Comparison of ENCODE assay signal across 9 mouse cellular contexts in the genomic region with DNA sequence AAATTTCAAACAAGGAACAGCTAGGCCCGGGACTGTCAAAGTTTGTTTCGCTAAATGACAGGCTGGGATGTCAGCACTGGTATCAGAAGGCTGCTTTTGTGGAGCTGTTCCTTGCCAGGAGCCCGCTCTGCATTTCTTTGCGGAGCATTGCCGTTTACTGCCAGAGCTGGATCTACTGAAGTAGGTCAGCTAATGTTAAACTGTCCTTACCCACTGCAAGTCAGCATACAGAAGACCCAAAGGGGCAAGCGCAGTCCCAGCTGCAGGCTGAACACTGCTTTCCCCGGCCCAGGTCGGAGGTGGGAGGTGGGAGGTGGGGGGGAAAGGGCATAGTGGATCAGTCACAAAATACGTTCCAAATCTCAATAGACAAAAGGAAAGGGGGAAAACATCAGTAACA.
DNase-seq lines count a peak whose midpoint lies in the region; ATAC-seq and TF ChIP-seq lines count a peak whose summit lies in the region.
"Had no signal": no experiment of that assay in that cellular context is flagged by ENCODE, and none has a peak within 500 bp of the region (broad histone marks: within the 10 kb centered on the region; RNA-seq: fewer than 3 reads in every experiment).

No protein-coding gene starts in this region.

- H3K9me3 ChIP-seq in kidney, postnatal 0 days (replicated peaks; ENCODE audit: low read length): no peaks in the 10 kb centered on the region
- H3K9me3 ChIP-seq in embryonic facial prominence, embryonic 15.5 days (replicated peaks): no peaks in the 10 kb centered on the region
- no peaks in the 10 kb centered on the region for H3K9me3 ChIP-seq in hindbrain, embryonic 14.5 days (ENCODE audit: control insufficient read depth, low read length)
- no peaks in the 10 kb centered on the region for H3K9me3 ChIP-seq in midbrain, embryonic 15.5 days

- ATAC-seq in kidney, postnatal 0 days (replicated peaks; ENCODE audit: low FRiP score, low read depth): no peak
- ATAC-seq in embryonic facial prominence, embryonic 15.5 days (ENCODE audit: insufficient number of reproducible peaks, low FRiP score, low TSS enrichment, low read depth): no peak
- ATAC-seq in hindbrain, embryonic 14.5 days (ENCODE audit: low FRiP score): no peak
- 0 out of 2 replicates have a peak, but pooled peaks have one; percentile 7 for ATAC-seq in midbrain, embryonic 15.5 days (replicated peaks)

- no peak for TF ChIP-seq CTCF in kidney, postnatal 0 days (IDR thresholded peaks at IDR 0.05; ENCODE audit: low read depth)

- no peaks in the 10 kb centered on the region for H3K4me1 ChIP-seq in kidney, postnatal 0 days (replicated peaks; ENCODE audit: insufficient read depth, low read length)
- H3K4me1 ChIP-seq in embryonic facial prominence, embryonic 15.5 days: peaks cover 16% of the 10 kb centered on the region
- H3K4me1 ChIP-seq in hindbrain, embryonic 14.5 days (replicated peaks; ENCODE audit: control insufficient read depth, insufficient read depth, low read length): peaks cover 22% of the 10 kb centered on the region
- peaks cover 34% of the 10 kb centered on the region for H3K4me1 ChIP-seq in midbrain, embryonic 15.5 days

- peak overlapping the region; percentile 34; the same call in 1 of the 2 replicates for H3K4me3 ChIP-seq in kidney, postnatal 0 days (replicated peaks; ENCODE audit: low read depth, low read length)
- no peak overlapping the region for H3K4me3 ChIP-seq in embryonic facial prominence, embryonic 15.5 days (replicated peaks)
- peak overlapping the region; percentile 34 for H3K4me3 ChIP-seq in hindbrain, embryonic 14.5 days (replicated peaks; ENCODE audit: low read length)
- peak overlapping the region; percentile 30 for H3K4me3 ChIP-seq in midbrain, embryonic 15.5 days

- DNase-seq in kidney, postnatal 0 days (ENCODE audit: low spot score): no peak
- no peak for DNase-seq in kidney, postnatal 14 days
- DNase-seq in hindbrain, embryonic 14.5 days (ENCODE audit: low spot score): no peak
- no peak for DNase-seq in cerebellum, adult 9-10 months
- no peak for DNase-seq in thymus, postnatal 36 days
- DNase-seq in adipocyte (ENCODE audit: low spot score): no peak
- DNase-seq: gastrocnemius, postnatal 36 days had no signal

- no peaks in the 10 kb centered on the region for H3K36me3 ChIP-seq in kidney, postnatal 0 days (ENCODE audit: insufficient read depth, low read length)
- peaks cover 14% of the 10 kb centered on the region; the same call in 1 of the 2 replicates for H3K36me3 ChIP-seq in embryonic facial prominence, embryonic 15.5 days
- H3K36me3 ChIP-seq in hindbrain, embryonic 14.5 days (replicated peaks; ENCODE audit: control insufficient read depth, insufficient read depth): peaks cover 9% of the 10 kb centered on the region
- no peaks in the 10 kb centered on the region for H3K36me3 ChIP-seq in midbrain, embryonic 15.5 days (replicated peaks)

- H3K27ac ChIP-seq in kidney, postnatal 0 days: no peak overlapping the region
- no peak overlapping the region for H3K27ac ChIP-seq in embryonic facial prominence, embryonic 15.5 days (replicated peaks)
- H3K27ac ChIP-seq in hindbrain, embryonic 14.5 days: no peak overlapping the region; the same call in 1 of the 2 replicates
- H3K27ac ChIP-seq in midbrain, embryonic 15.5 days: no peak overlapping the region

- H3K9ac ChIP-seq in kidney, postnatal 0 days (ENCODE audit: low read depth, low read length): no peak overlapping the region
- no peak overlapping the region for H3K9ac ChIP-seq in embryonic facial prominence, embryonic 15.5 days
- 0 out of 2 replicates have a peak overlapping the region, but pooled peaks have one; percentile 29 for H3K9ac ChIP-seq in hindbrain, embryonic 14.5 days
- H3K9ac ChIP-seq in midbrain, embryonic 15.5 days: no peak overlapping the region

- peak overlapping the region; percentile 68 for H3K4me2 ChIP-seq in kidney, postnatal 0 days (ENCODE audit: low read length)
- H3K4me2 ChIP-seq in embryonic facial prominence, embryonic 15.5 days (replicated peaks): peak overlapping the region; percentile 57; the same call in 1 of the 2 replicates
- peak overlapping the region; percentile 79 for H3K4me2 ChIP-seq in hindbrain, embryonic 14.5 days (replicated peaks)
- H3K4me2 ChIP-seq in midbrain, embryonic 15.5 days: peak overlapping the region; percentile 64

- H3K27me3 ChIP-seq in kidney, postnatal 0 days (ENCODE audit: insufficient read depth, low read length): no peaks in the 10 kb centered on the region
- no peaks in the 10 kb centered on the region for H3K27me3 ChIP-seq in embryonic facial prominence, embryonic 15.5 days
- peaks cover 10% of the 10 kb centered on the region; the same call in 1 of the 2 replicates for H3K27me3 ChIP-seq in hindbrain, embryonic 14.5 days (ENCODE audit: control insufficient read depth, insufficient read depth, low read length)
- H3K27me3 ChIP-seq in midbrain, embryonic 15.5 days (replicated peaks): peaks cover 10% of the 10 kb centered on the region; the same call in 1 of the 2 replicates

- WGBS in kidney, postnatal 0 days: 28% methylated on average over 9 of the region's 9 CpGs
- WGBS in embryonic facial prominence, embryonic 15.5 days: 32% methylated on average over 9 of the region's 9 CpGs
- 9% methylated on average over 9 of the region's 9 CpGs for WGBS in hindbrain, embryonic 14.5 days
- 6% methylated on average over 9 of the region's 9 CpGs for WGBS in midbrain, embryonic 15.5 days
